Mouse (Mus musculus) CH12.LX (cell line): ENCODE data around the gene Prrc2a. TPM values are rescaled to one million over a fixed set of nuclear protein-coding genes. Genes with fewer than 3 reads are reported as not detected.

Source experiments
- DNase-seq: peaks from one replicate; pipeline ENCODE4 v3.0.0-alpha.2; 2013; ENCODE audit errors: extremely low read depth
- H3K27ac ChIP-seq: 2 replicates; pipeline ENCODE4 v1.5.1; 2012; ENCODE audit warnings: low read depth, mild to moderate bottlenecking, control low read depth, moderate library complexity; ENCODE audit not compliant: insufficient read depth
- H3K27me3 ChIP-seq: replicated peaks from 2 replicates; pipeline ENCODE3; 2012; ENCODE audit warnings: inconsistent platforms
- H3K36me3 ChIP-seq, 2 experiments: replicated peaks in 1 of 2; 2 replicates each; pipeline versions ENCODE3 to v1.6.1; 2012; ENCODE audit warnings: inconsistent platforms in 1 of 2, low read length in 1 of 2, mild to moderate bottlenecking in 1 of 2, mixed read lengths in 1 of 2, moderate library complexity in 1 of 2; ENCODE audit not compliant: control insufficient read depth in 1 of 2, insufficient read depth in 1 of 2
- H3K4me1 ChIP-seq, 2 experiments: 2 replicates each; pipeline ENCODE4 v1.6.1; 2012; ENCODE audit warnings: inconsistent platforms in 1 of 2, moderate library complexity in 1 of 2; ENCODE audit not compliant: insufficient read depth in 2 of 2, control insufficient read depth in 1 of 2
- H3K4me2 ChIP-seq: 2 replicates; pipeline ENCODE4 v1.6.1; 2012; ENCODE audit warnings: low read depth, mild to moderate bottlenecking, control low read depth; ENCODE audit not compliant: poor library complexity, insufficient read depth, severe bottlenecking
- H3K4me3 ChIP-seq, 3 experiments: fragments of 150-350 bp in 1 of 3; sonication (generic) in 1 of 3; replicated peaks in 1 of 3; 2 replicates each; pipeline versions ENCODE3 to v1.5.1; 2011 to 2012; ENCODE audit warnings: low read depth in 2 of 3, low read length in 2 of 3, mild to moderate bottlenecking in 2 of 3, moderate library complexity in 2 of 3, control low read depth in 1 of 3, improper control_type of control experiment in 1 of 3, inconsistent platforms in 1 of 3, mixed read lengths in 1 of 3; ENCODE audit not compliant: poor library complexity in 1 of 3
- H3K79me2 ChIP-seq: replicated peaks from 2 replicates; pipeline ENCODE4 v1.6.1; 2012; ENCODE audit warnings: mild to moderate bottlenecking, moderate library complexity; ENCODE audit not compliant: control insufficient read depth, poor library complexity, insufficient read depth, severe bottlenecking; ENCODE audit errors: extremely low read depth
- H3K9ac ChIP-seq: 2 replicates; pipeline ENCODE4 v1.6.1; 2012; ENCODE audit warnings: low read depth, mild to moderate bottlenecking, control low read depth, moderate library complexity; ENCODE audit not compliant: insufficient read depth
- H3K9me3 ChIP-seq: replicated peaks from 2 replicates; pipeline ENCODE3; 2012; ENCODE audit warnings: low read length, inconsistent platforms, mixed read lengths
- CHD2 ChIP-seq: IDR thresholded peaks from 2 replicates; pipeline ENCODE4 v1.6.1; 2011; ENCODE audit warnings: low read length, improper control_type of control experiment
- CTCF ChIP-seq, 2 experiments: IDR thresholded peaks in 1 of 2; conservative IDR thresholded peaks in 1 of 2; 2 replicates each; pipeline ENCODE4 v1.5.1; 2011 to 2012; ENCODE audit warnings: low read depth in 2 of 2, low read length in 2 of 2, improper control_type of control experiment in 1 of 2, inconsistent platforms in 1 of 2, mild to moderate bottlenecking in 1 of 2, moderate library complexity in 1 of 2
- E2F4 ChIP-seq: IDR thresholded peaks from 2 replicates; pipeline ENCODE4 v1.6.1; 2011; ENCODE audit warnings: low read depth, low read length, improper control_type of control experiment; ENCODE audit not compliant: insufficient replicate concordance
- ELF1 ChIP-seq: IDR thresholded peaks from 2 replicates; pipeline ENCODE4 v1.6.1; 2014; ENCODE audit warnings: low read depth, mild to moderate bottlenecking, inconsistent platforms, low read length, improper control_type of control experiment
- EP300 ChIP-seq: IDR thresholded peaks from 2 replicates; pipeline ENCODE4 v1.6.1; 2011; ENCODE audit warnings: low read length, improper control_type of control experiment
- HCFC1 ChIP-seq: IDR thresholded peaks from 2 replicates; pipeline ENCODE4 v1.6.1; 2012; ENCODE audit warnings: low read depth, mild to moderate bottlenecking, inconsistent platforms, low read length, improper control_type of control experiment
- JUN ChIP-seq: IDR thresholded peaks from 2 replicates; pipeline ENCODE4 v1.6.1; 2011; ENCODE audit warnings: low read depth, mild to moderate bottlenecking, low read length, improper control_type of control experiment, moderate library complexity; ENCODE audit not compliant: insufficient read depth
- JUND ChIP-seq: conservative IDR thresholded peaks from 2 replicates; pipeline ENCODE4 v1.6.1; 2011; ENCODE audit warnings: low read depth, low read length, improper control_type of control experiment
- KAT2A ChIP-seq: IDR thresholded peaks from 2 replicates; pipeline ENCODE4 v1.6.1; 2012; ENCODE audit warnings: low read length, improper control_type of control experiment, inconsistent platforms; ENCODE audit not compliant: insufficient replicate concordance
- MAFK ChIP-seq: IDR thresholded peaks from 2 replicates; pipeline ENCODE4 v1.6.1; 2011; ENCODE audit warnings: low read length, improper control_type of control experiment; ENCODE audit not compliant: insufficient replicate concordance
- MEF2A ChIP-seq: IDR thresholded peaks from 2 replicates; pipeline ENCODE4 v1.6.1; 2014; ENCODE audit warnings: low read depth, mild to moderate bottlenecking, inconsistent platforms, low read length, improper control_type of control experiment, borderline replicate concordance
- MXI1 ChIP-seq: IDR thresholded peaks from 2 replicates; pipeline ENCODE4 v1.6.1; 2011; ENCODE audit warnings: mild to moderate bottlenecking, low read depth, low read length, improper control_type of control experiment
- MYC ChIP-seq: IDR thresholded peaks from 2 replicates; pipeline ENCODE4 v1.6.1; 2011; ENCODE audit warnings: low read depth, mild to moderate bottlenecking, improper control_type of control experiment, low read length
- NELFE ChIP-seq: IDR thresholded peaks from 2 replicates; pipeline ENCODE4 v1.6.1; 2011; ENCODE audit warnings: low read depth, low read length, improper control_type of control experiment
- RCOR1 ChIP-seq: conservative IDR thresholded peaks from 2 replicates; pipeline ENCODE4 v1.6.1; 2012; ENCODE audit warnings: low read depth, mild to moderate bottlenecking, inconsistent platforms, low read length, improper control_type of control experiment
- SIN3A ChIP-seq: IDR thresholded peaks from 2 replicates; pipeline ENCODE4 v1.6.1; 2012; ENCODE audit warnings: low read length, improper control_type of control experiment, inconsistent platforms
- TCF12 ChIP-seq: IDR thresholded peaks from 2 replicates; pipeline ENCODE4 v1.6.1; 2014; ENCODE audit warnings: low read depth, mild to moderate bottlenecking, inconsistent platforms, low read length, improper control_type of control experiment
- USF2 ChIP-seq: conservative IDR thresholded peaks from 2 replicates; pipeline ENCODE4 v1.6.1; 2011; ENCODE audit warnings: low read depth, low read length, improper control_type of control experiment
- ZC3H11A ChIP-seq: IDR thresholded peaks from 2 replicates; pipeline ENCODE4 v1.6.1; 2012; ENCODE audit warnings: low read depth, mild to moderate bottlenecking, inconsistent platforms, low read length, improper control_type of control experiment
- ZMIZ1 ChIP-seq: IDR thresholded peaks from 2 replicates; pipeline ENCODE4 v1.6.1; 2012; ENCODE audit warnings: low read depth, mild to moderate bottlenecking, inconsistent platforms, low read length, improper control_type of control experiment
- ZNF384 ChIP-seq: IDR thresholded peaks from 2 replicates; pipeline ENCODE4 v1.6.1; 2012; ENCODE audit warnings: low read depth, low read length, improper control_type of control experiment, inconsistent platforms
- dilution Hi-C: fragments of 300-500 bp; cut with MboI; formaldehyde crosslinking; loops from 2 replicates; pipeline ENCODE4 v1.14.3; 2020; ENCODE audit warnings: low sequenced_read_pairs; ENCODE audit not compliant: extremely low pct_unique_long_range_greater_than_20kb, extremely low pct_ligation_motif_present
- in situ Hi-C: fragments of 300-500 bp; cut with MboI; formaldehyde crosslinking; loops from 3 replicates; pipeline ENCODE4 v1.14.3; 2019; ENCODE audit warnings: low sequenced_read_pairs, low pct_ligation_motif_present, low pct_unique_long_range_greater_than_20kb, mixed read lengths
- polyA plus RNA-seq: library from polyadenylated mRNA; unstranded; fragments of >175 nt; gene quantifications from 2 replicates; pipeline ENCODE4 v1.2.1, GENCODE M21; 2012; ENCODE audit warnings: low read depth; ENCODE audit not compliant: insufficient read length
- total RNA-seq, 2 experiments: library from RNA; depleted of rRNA; stranded (reverse); fragments of 300-350 nt in 1 of 2; fragments of >200 nt in 1 of 2; gene quantifications; 2 replicates each; pipeline ENCODE4 v1.2.3; 2012 to 2014

Prrc2a gene
- total and polyA plus RNA-seq, 3 experiments: 31.3 to 313 (median 80.4) TPM

GRCm38 (mm10) chr17:35164568-35165450 is at the start of gene Prrc2a (continued):
- TF ChIP-seq ZMIZ1: peak; percentile 90
- TF ChIP-seq, all 38 proteins: peak for 16

- dilution Hi-C loops: no loop called here
- no peak overlapping the region for H3K4me2 ChIP-seq
- H3K79me2 ChIP-seq: no peaks in the 10 kb centered on the region
- no peaks in the 10 kb centered on the region for H3K27me3 ChIP-seq
- in situ Hi-C loops: no loop called here
- no peaks in the 10 kb centered on the region for H3K36me3 ChIP-seq
- no peak overlapping the region for H3K9ac ChIP-seq
- H3K4me3 ChIP-seq: no peak overlapping the region
- H3K27ac ChIP-seq: no peak overlapping the region
- DNase-seq: no peak
- no peak for TF ChIP-seq CHD2
- no peak for TF ChIP-seq NELFE
- TF ChIP-seq KAT2A: no peak
- TF ChIP-seq MAFK: no peak
- no peak for TF ChIP-seq ZC3H11A
- no peak for TF ChIP-seq SIN3A
- no peak for TF ChIP-seq ELF1
- no peak for TF ChIP-seq RCOR1
- TF ChIP-seq TCF12: no peak
- TF ChIP-seq MEF2A: no peak
- no peak for TF ChIP-seq CTCF (conservative IDR thresholded peaks at IDR 0.05 in 1 of 2, IDR thresholded peaks at IDR 0.05 in 1 of 2; ENCODE audit: low read depth in 2 of 2, low read length in 2 of 2)
- TF ChIP-seq MXI1: no peak
- TF ChIP-seq MYC: no peak
- TF ChIP-seq E2F4: no peak
- no peak for TF ChIP-seq EP300
- no peak for TF ChIP-seq HCFC1
- no peak for TF ChIP-seq JUN
- TF ChIP-seq JUND: no peak
- TF ChIP-seq USF2: no peak
- no peak for TF ChIP-seq ZNF384
- H3K9me3 ChIP-seq: no peaks in the 10 kb centered on the region
- H3K4me1 ChIP-seq: peaks cover 31 to 76% of the 10 kb centered on the region in 2 experiments
These were observed 48.4 kb upstream of the Prrc2a start for GRCm38 (mm10) chr17:35213071-35213470.
